Mouse (Mus musculus) liver, embryonic 12.5 days (tissue): ENCODE results near the gene Tmem120b. TPM values are rescaled to one million over a fixed set of nuclear protein-coding genes. Genes with fewer than 3 reads are reported as not detected.

Experiments
- ATAC-seq: fragments of 200-750 bp; cut with Nextera tagmentation; 2 replicates; pipeline ENCODE4 v1.8.0; 2017; ENCODE audit warnings: moderate number of reproducible peaks, mild to moderate bottlenecking, moderate library complexity
- H3K27ac ChIP-seq: fragments of 300-500 bp; sonication (generic); 2 replicates; pipeline ENCODE4 v1.5.1; 2016; ENCODE audit warnings: mild to moderate bottlenecking
- H3K27me3 ChIP-seq: fragments of 300-500 bp; sonication (generic); replicated peaks from 2 replicates; pipeline ENCODE4 v1.6.1; 2016; ENCODE audit warnings: mild to moderate bottlenecking, moderate library complexity
- H3K36me3 ChIP-seq: fragments of 300-500 bp; sonication (generic); 2 replicates; pipeline ENCODE4 v1.6.1; 2016; ENCODE audit warnings: mild to moderate bottlenecking, moderate library complexity
- H3K4me1 ChIP-seq: fragments of 300-500 bp; sonication (generic); 2 replicates; pipeline ENCODE4 v1.6.1; 2016
- H3K4me2 ChIP-seq: fragments of 300-500 bp; sonication (generic); 2 replicates; pipeline ENCODE4 v1.6.1; 2016; ENCODE audit warnings: mild to moderate bottlenecking, moderate library complexity
- H3K4me3 ChIP-seq: fragments of 300-500 bp; sonication (generic); 2 replicates; pipeline ENCODE4 v1.5.1; 2016; ENCODE audit warnings: mild to moderate bottlenecking, moderate library complexity
- H3K9ac ChIP-seq: fragments of 300-500 bp; sonication (generic); 2 replicates; pipeline ENCODE4 v1.6.1; 2016; ENCODE audit warnings: mild to moderate bottlenecking, moderate library complexity
- H3K9me3 ChIP-seq: fragments of 300-500 bp; sonication (generic); replicated peaks from 2 replicates; pipeline ENCODE4 v1.6.1; 2016; ENCODE audit warnings: mild to moderate bottlenecking, moderate library complexity
- WGBS: fragments of 180-500 bp; shearing (Covaris S2); methylation state at CpG from one replicate; pipeline ENCODE4 v1.1.7; 2016; ENCODE audit not compliant: insufficient replicate concordance; 5-methylcytosine and 5-hydroxymethylcytosine counted together
- polyA plus RNA-seq: library from polyadenylated mRNA; unstranded; fragments of >200 nt; fragmentation: Nextera tagmentation; extraction: Ambion mirVana; gene quantifications from 2 replicates; pipeline ENCODE4 v1.2.1, GENCODE M21; 2016

Tmem120b gene
- polyA plus RNA-seq, 1 experiment from 2014 or later = 28.2 TPM

GRCm38 (mm10) chr5:123096299-123096698 is 28.1 kb downstream of the Tmem120b start:
- Histone ChIP-seq H3K4me3 (no peak overlapping the region), H3K27me3 (no peaks in the 10 kb centered on the region), H3K27ac (peak overlapping the region; percentile 98), H3K4me1 (peaks cover 62% of the 10 kb centered on the region), H3K9me3 (no peaks in the 10 kb centered on the region), H3K9ac (no peak overlapping the region), H3K36me3 (peaks cover 50% of the 10 kb centered on the region), H3K4me2 (no peak overlapping the region)
- no peak for ATAC-seq
- WGBS = 85% methylated on average over 8 of the region's 8 CpGs

DNA sequence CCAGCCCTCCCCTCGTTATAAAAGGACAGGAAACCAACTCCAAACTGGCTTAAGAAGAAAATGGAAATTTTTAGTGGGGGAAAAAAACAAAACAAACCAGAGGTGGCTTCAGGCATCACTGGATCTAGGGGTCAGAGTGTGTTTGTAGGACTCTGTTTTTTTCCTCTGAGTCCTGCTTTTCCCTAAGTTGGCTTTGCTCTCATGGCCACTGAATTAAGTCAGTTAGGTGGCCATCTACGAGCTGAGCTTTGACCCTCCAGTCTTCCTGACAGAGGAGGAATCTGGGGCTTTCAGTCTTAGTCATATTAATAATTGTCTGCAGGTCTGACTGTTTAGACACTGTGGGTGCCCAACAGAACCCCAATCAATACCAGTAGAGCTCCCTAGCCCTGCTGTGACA is 30.3 kb downstream of the Tmem120b start:
- ATAC-seq = no peak
- Histone ChIP-seq H3K9me3 (no peaks in the 10 kb centered on the region), H3K9ac (no peak overlapping the region), H3K27me3 (no peaks in the 10 kb centered on the region), H3K4me3 (no peak overlapping the region), H3K27ac (0 out of 2 replicates have a peak overlapping the region, but pooled peaks have one; percentile 38), H3K4me1 (peaks cover 50% of the 10 kb centered on the region), H3K4me2 (no peak overlapping the region), H3K36me3 (peaks cover 71% of the 10 kb centered on the region)
- 74% methylated on average over 2 of the region's 2 CpGs for WGBS

DNA sequence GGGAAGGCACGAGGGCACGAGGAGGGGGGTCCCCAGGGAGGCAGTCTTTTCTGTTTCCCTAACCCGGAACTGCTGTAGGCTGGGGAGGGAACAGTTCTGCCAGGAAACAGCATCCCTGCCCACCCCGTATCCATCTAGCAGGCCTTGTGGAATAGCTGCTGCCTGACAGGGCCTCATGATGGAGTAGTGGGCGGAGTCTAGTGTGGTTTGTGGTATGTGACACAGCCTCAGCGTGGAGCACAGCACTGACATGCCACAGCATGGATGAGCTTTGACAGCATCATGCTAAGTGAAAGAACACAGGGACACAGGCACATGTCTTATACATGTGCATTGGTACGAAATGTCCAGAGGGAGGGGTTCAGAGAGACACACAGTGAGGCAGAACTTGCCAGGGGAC is 34.2 kb downstream of the Tmem120b start:
- Histone ChIP-seq H3K9ac (no peak overlapping the region), H3K4me2 (no peak overlapping the region), H3K27ac (no peak overlapping the region), H3K4me3 (no peak overlapping the region), H3K36me3 (peaks cover 96% of the 10 kb centered on the region), H3K27me3 (no peaks in the 10 kb centered on the region), H3K4me1 (peaks cover 11% of the 10 kb centered on the region), H3K9me3 (no peaks in the 10 kb centered on the region)
- no peak for ATAC-seq
- WGBS = 62% methylated on average over 7 of the region's 7 CpGs

GRCm38 (mm10) chr5:123103556-123103955 is 35.3 kb downstream of the Tmem120b start:
- WGBS = 86% methylated on average over 8 of the region's 8 CpGs
- Histone ChIP-seq H3K4me3 (no peak overlapping the region), H3K27ac (no peak overlapping the region), H3K9me3 (no peaks in the 10 kb centered on the region), H3K27me3 (no peaks in the 10 kb centered on the region), H3K4me2 (no peak overlapping the region), H3K36me3 (peaks cover 90% of the 10 kb centered on the region), H3K9ac (no peak overlapping the region), H3K4me1 (peaks cover 7% of the 10 kb centered on the region; the same call in 1 of the 2 replicates)
- ATAC-seq = no peak

- Histone ChIP-seq H3K9ac (no peak overlapping the region), H3K4me1 (peaks cover 13% of the 10 kb centered on the region), H3K4me3 (no peak overlapping the region), H3K4me2 (no peak overlapping the region), H3K27ac (no peak overlapping the region), H3K27me3 (no peaks in the 10 kb centered on the region), H3K9me3 (no peaks in the 10 kb centered on the region), H3K36me3 (peaks cover 82% of the 10 kb centered on the region)
- 82% methylated on average over 6 of the region's 6 CpGs for WGBS
- no peak for ATAC-seq
These were observed 36.6 kb downstream of the Tmem120b start for GRCm38 (mm10) chr5:123104769-123105168.

GRCm38 (mm10) chr5:123109452-123110203 is 41.4 kb downstream of the Tmem120b start:
- Histone ChIP-seq H3K4me3 (no peak overlapping the region), H3K27me3 (no peaks in the 10 kb centered on the region), H3K9ac (no peak overlapping the region)

DNA sequence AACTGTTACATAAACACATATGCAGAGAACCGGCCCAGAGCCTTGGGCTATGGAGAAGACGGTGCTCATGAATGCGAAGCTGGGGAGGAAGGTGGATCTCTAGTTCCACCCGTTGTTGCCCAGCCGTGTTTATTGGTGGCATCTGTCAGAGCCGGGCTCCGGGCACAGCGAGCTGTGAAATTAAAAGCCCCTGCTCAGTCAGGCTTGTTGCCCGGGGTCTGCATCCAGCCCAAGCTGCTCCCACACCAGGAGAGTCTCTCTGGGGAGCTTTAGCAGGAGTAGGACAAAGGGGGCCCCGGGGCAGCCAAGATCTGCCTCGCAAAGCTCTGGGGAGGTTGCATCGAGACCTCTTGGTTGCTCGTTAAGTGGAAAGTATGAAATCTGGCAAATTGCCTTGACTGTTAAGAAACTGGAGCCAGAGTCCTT is 42.1 kb downstream of the Tmem120b start:
- Histone ChIP-seq H3K9ac (no peak overlapping the region), H3K4me2 (no peak overlapping the region), H3K36me3 (peaks cover 67% of the 10 kb centered on the region), H3K9me3 (no peaks in the 10 kb centered on the region), H3K27me3 (no peaks in the 10 kb centered on the region), H3K4me3 (no peak overlapping the region), H3K27ac (no peak overlapping the region), H3K4me1 (peaks cover 13% of the 10 kb centered on the region)
- ATAC-seq = no peak
- 86% methylated on average over 13 of the region's 13 CpGs for WGBS

More at GRCm38 (mm10) chr5:123109452-123110203, 41.4 kb downstream of the Tmem120b start:
- Histone ChIP-seq H3K9me3 (no peaks in the 10 kb centered on the region), H3K4me1 (peaks cover 13% of the 10 kb centered on the region), H3K27ac (no peak overlapping the region), H3K4me2 (peak overlapping the region; percentile 2; the same call in 1 of the 2 replicates), H3K36me3 (peaks cover 67% of the 10 kb centered on the region)
- ATAC-seq = no peak
- WGBS = 60% methylated on average over 13 of the region's 13 CpGs

DNA sequence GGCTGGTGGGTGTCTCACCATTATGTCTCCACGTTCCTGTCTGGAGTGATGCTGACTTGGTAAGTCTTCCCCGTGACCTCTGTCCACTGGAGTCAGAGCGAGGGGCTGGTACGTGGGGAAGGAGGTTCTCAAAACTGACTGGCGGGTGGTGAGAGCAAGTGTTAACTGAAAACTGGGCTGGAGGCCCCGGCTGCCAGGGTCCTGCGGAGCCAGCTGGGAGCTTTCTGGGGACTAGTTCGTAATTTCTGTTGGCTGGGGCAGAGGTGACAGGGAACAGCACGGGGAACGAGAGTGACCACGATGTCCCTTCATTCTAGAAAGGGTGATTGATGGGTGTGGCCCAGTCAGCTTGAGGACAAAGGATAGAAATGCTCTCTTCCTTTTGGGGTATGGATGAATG is 45.9 kb downstream of the Tmem120b start:
- no peaks in the 10 kb centered on the region for H3K9me3 ChIP-seq
- H3K36me3 ChIP-seq = peaks cover 78% of the 10 kb centered on the region
- 71% methylated on average over 11 of the region's 11 CpGs for WGBS
- no peak for ATAC-seq
- H3K4me3 ChIP-seq = no peak overlapping the region
- H3K9ac ChIP-seq = no peak overlapping the region
- no peaks in the 10 kb centered on the region for H3K27me3 ChIP-seq
- H3K4me1 ChIP-seq = peaks cover 30% of the 10 kb centered on the region
- no peak overlapping the region for H3K4me2 ChIP-seq
- H3K27ac ChIP-seq = 0 out of 2 replicates have a peak overlapping the region, but pooled peaks have one; percentile 1

- Histone ChIP-seq H3K9ac (no peak overlapping the region), H3K4me3 (no peak overlapping the region), H3K4me2 (no peak overlapping the region), H3K36me3 (peaks cover 73% of the 10 kb centered on the region), H3K4me1 (peaks cover 30% of the 10 kb centered on the region), H3K27me3 (no peaks in the 10 kb centered on the region), H3K27ac (no peak overlapping the region), H3K9me3 (no peaks in the 10 kb centered on the region)
- WGBS = 54% methylated on average over 7 of the region's 7 CpGs
- ATAC-seq = no peak
These were observed 46.7 kb downstream of the Tmem120b start for GRCm38 (mm10) chr5:123114924-123115323.

GRCm38 (mm10) chr5:123116080-123116479 is 47.9 kb downstream of the Tmem120b start:
- WGBS = 81% methylated on average over 8 of the region's 8 CpGs
- Histone ChIP-seq H3K4me2 (no peak overlapping the region), H3K4me1 (peaks cover 37% of the 10 kb centered on the region), H3K4me3 (no peak overlapping the region), H3K9me3 (no peaks in the 10 kb centered on the region), H3K36me3 (peaks cover 65% of the 10 kb centered on the region), H3K27me3 (no peaks in the 10 kb centered on the region), H3K9ac (no peak overlapping the region), H3K27ac (no peak overlapping the region)
- ATAC-seq = no peak

DNA sequence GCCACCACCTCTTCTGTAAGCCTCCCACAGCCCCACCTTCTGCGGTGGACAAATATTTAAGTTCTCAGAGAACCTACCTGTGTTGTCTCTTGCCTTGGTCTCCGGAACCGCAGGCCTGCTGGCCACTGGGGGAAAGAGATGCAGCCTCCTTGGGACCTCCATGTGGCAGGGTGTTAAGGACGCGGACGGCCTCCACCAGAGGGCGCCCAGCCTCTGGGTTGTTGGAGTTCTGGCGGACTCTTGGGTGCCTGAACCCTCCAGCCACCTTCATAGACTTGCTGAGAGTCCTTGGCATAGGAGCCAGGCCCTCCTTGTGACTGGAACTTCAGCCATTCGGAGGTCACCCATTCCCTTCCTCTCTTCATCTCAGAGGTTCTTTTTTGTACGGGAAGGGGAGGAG is 49.0 kb downstream of the Tmem120b start:
- Histone ChIP-seq H3K4me1 (peaks cover 37% of the 10 kb centered on the region), H3K27ac (0 out of 2 replicates have a peak overlapping the region, but pooled peaks have one; percentile 19), H3K4me2 (no peak overlapping the region), H3K36me3 (peaks cover 56% of the 10 kb centered on the region), H3K9ac (no peak overlapping the region), H3K4me3 (no peak overlapping the region), H3K27me3 (no peaks in the 10 kb centered on the region), H3K9me3 (0 out of 2 replicates have a peak, but pooled peaks cover 3% of the 10 kb centered on the region)
- WGBS = 15% methylated on average over 10 of the region's 10 CpGs
- ATAC-seq = peak; percentile 67

DNA sequence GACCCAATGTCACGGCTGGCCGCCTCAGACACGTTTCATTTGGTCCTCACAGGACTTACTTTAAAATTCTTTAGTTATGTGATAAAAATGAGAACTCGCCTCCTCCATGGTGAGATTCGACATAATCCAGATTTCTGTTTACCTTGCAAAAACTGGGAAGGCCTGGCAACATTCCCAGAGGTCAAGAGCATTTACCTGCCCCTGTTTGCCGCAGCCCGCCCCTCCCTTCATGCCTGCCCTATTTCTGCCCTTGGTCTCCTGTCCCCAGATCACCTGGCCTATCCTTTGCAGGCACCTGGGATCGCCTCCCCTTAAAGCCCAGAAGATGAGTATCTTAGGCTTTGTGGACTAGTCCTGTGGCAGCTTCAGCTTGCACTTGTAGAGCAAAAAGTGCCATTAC is 49.6 kb downstream of the Tmem120b start:
- H3K9ac ChIP-seq = no peak overlapping the region
- H3K36me3 ChIP-seq = peaks cover 58% of the 10 kb centered on the region
- 88% methylated on average over 8 of the region's 8 CpGs for WGBS
- H3K4me3 ChIP-seq = no peak overlapping the region
- H3K4me2 ChIP-seq = no peak overlapping the region
- H3K4me1 ChIP-seq = peaks cover 37% of the 10 kb centered on the region
- no peaks in the 10 kb centered on the region for H3K27me3 ChIP-seq
- ATAC-seq = no peak
- H3K9me3 ChIP-seq = 0 out of 2 replicates have a peak, but pooled peaks cover 4% of the 10 kb centered on the region
- peak overlapping the region; percentile 42; the same call in 1 of the 2 replicates for H3K27ac ChIP-seq
